Mouse (Mus musculus) left cerebral cortex, postnatal 36 days (tissue): ENCODE measurements around the gene Sct. TPM values are rescaled to one million over a fixed set of nuclear protein-coding genes. Genes with fewer than 3 reads are reported as not detected.
"Not testable (repeated sequence)": the region's sequence is repeated elsewhere in the genome, so short reads cannot be mapped to it uniquely, and the experiment has no call there.

Experiments
- DNase-seq, 2 experiments: peaks; one replicate each; pipeline ENCODE4 v3.0.0; 2021 to 2022; ENCODE audit warnings: low spot score in 2 of 2, mixed read lengths in 1 of 2
- intact Hi-C: fragments of 180-260 bp; cut with DNase I; formaldehyde crosslinking; loops from one replicate; pipeline ENCODE4 v1.15.1; 2025
- total RNA-seq, 2 experiments: library from RNA; stranded (reverse); gene quantifications; 2 replicates each; pipeline ENCODE4 v1.2.3; 2021

Sct gene
- total RNA-seq, 2 experiments from 2014 or later: not detected

- DNase-seq: no peak
- intact Hi-C loops: no loop called here
These were observed 22.8 kb downstream of the Sct start for GRCm38 (mm10) chr7:141256159-141256558.

- intact Hi-C loops, DNase-seq: not testable (repeated sequence)
These were observed 28.4 kb downstream of the Sct start for GRCm38 (mm10) chr7:141250486-141250885.

GRCm38 (mm10) chr7:141231551-141231950 is 47.4 kb downstream of the Sct start:
- DNase-seq: no peak
- intact Hi-C loops: no loop called here

- DNase-seq: no peak
- intact Hi-C loops: no loop called here
These were observed 47.8 kb downstream of the Sct start for GRCm38 (mm10) chr7:141231111-141231510.

- intact Hi-C loops: no loop called here
- DNase-seq: no peak
These were observed 48.4 kb downstream of the Sct start for GRCm38 (mm10) chr7:141230570-141230969.

GRCm38 (mm10) chr7:141229702-141230101 is 49.2 kb downstream of the Sct start:
- no peak for DNase-seq
- intact Hi-C loops: loop anchor here (5.0 kb wide), 1 partner anchor 133 kb away; no protein-coding TSS in a partner anchor

Other genes starting within 250 kb of the Sct start
- gene B4galnt4, start 218.0 kb downstream of the Sct start, total RNA-seq: 10 to 100 TPM; 84.4 to 86.3 TPM
- gene Pkp3, start 200.9 kb downstream of the Sct start, total RNA-seq: not detected
- gene Sigirr, start 178.6 kb downstream of the Sct start, total RNA-seq: 1 to 10 TPM; 1.7 to 2.8 TPM
- gene Ano9, start 161.3 kb downstream of the Sct start, total RNA-seq: not detected
- 10 to 100 TPM; 45.1 to 52.1 TPM for gene Ptdss2, start 156.8 kb downstream of the Sct start, total RNA-seq
- 10 to 100 TPM; 33.6 to 36.2 TPM for gene Rnh1, start 106.3 kb downstream of the Sct start, total RNA-seq
- gene Hras, start 85.1 kb downstream of the Sct start, total RNA-seq: 100 to 1,000 TPM; 256 to 304 TPM
- gene Lrrc56, start 85.0 kb downstream of the Sct start, total RNA-seq: 1 to 10 TPM; 3.5 to 4.7 TPM
- gene Lmntd2, start 65.1 kb downstream of the Sct start, total RNA-seq: not detected
- gene Rassf7, start 63.3 kb downstream of the Sct start, total RNA-seq: 1 to 10 TPM in 1 of 2 experiments, under 1 TPM in 1; 0.70 to 1.3 TPM
- gene Phrf1, start 50.3 kb downstream of the Sct start, total RNA-seq: 10 to 100 TPM; 64.4 to 78.0 TPM
- gene Irf7, start 12.7 kb downstream of the Sct start, total RNA-seq: 1 to 10 TPM; 1.7 to 2.0 TPM
- gene Cdhr5, start 2.3 kb downstream of the Sct start, total RNA-seq: not detected
- gene Drd4, start 12.9 kb upstream of the Sct start, total RNA-seq: under 1 TPM; 0.17 to 0.39 TPM
- 10 to 100 TPM; 67.3 to 72.5 TPM for gene Deaf1, start 48.6 kb upstream of the Sct start, total RNA-seq
- gene Tmem80, start 48.6 kb upstream of the Sct start, total RNA-seq: 10 to 100 TPM; 30.5 to 34.9 TPM
- gene Eps8l2, start 59.7 kb upstream of the Sct start, total RNA-seq: 1 to 10 TPM; 4.7 to 5.9 TPM
- 100 to 1,000 TPM in 1 of 2 experiments, 10 to 100 TPM in 1; 93.3 to 116 TPM for gene Taldo1, start 113.1 kb upstream of the Sct start, total RNA-seq
- 10 to 100 TPM; 43.2 to 43.4 TPM for gene Gatd1, start 135.0 kb upstream of the Sct start, total RNA-seq
- 100 to 1,000 TPM; 291 to 331 TPM for gene Cend1, start 150.4 kb upstream of the Sct start, total RNA-seq
- 100 to 1,000 TPM; 270 to 289 TPM for gene Slc25a22, start 158.8 kb upstream of the Sct start, total RNA-seq
- gene Pidd1, start 164.9 kb upstream of the Sct start, total RNA-seq: 1 to 10 TPM in 1 of 2 experiments, under 1 TPM in 1; 0.76 to 1.9 TPM
- 100 to 1,000 TPM; 493 to 570 TPM for gene Rplp2, start 168.2 kb upstream of the Sct start, total RNA-seq
- 10 to 100 TPM; 28.0 to 31.7 TPM for gene Pnpla2, start 176.1 kb upstream of the Sct start, total RNA-seq
- gene Cracr2b, start 182.0 kb upstream of the Sct start, total RNA-seq: 1 to 10 TPM; 3.0 to 3.5 TPM
- 10 to 100 TPM; 30.9 to 35.4 TPM for gene Cd151, start 188.3 kb upstream of the Sct start, total RNA-seq
- gene Polr2l, start 196.0 kb upstream of the Sct start, total RNA-seq: 10 to 100 TPM; 38.0 to 40.1 TPM
- 10 to 100 TPM; 14.2 to 20.0 TPM for gene Tspan4, start 196.1 kb upstream of the Sct start, total RNA-seq